Mouse (Mus musculus) hindbrain, embryonic 12.5 days (tissue): ENCODE measurements at regions not wholly inside any gene's neighbourhood (a gene's known extent, or its start where the extent isn't known, plus 50 kb on each side); places are given as distances from the start of the nearest gene placed in this dataset.

Experiments
- ATAC-seq: fragments of 200-750 bp; cut with Nextera tagmentation; 2 replicates; pipeline ENCODE4 v1.8.0; 2017; ENCODE audit warnings: moderate TSS enrichment; ENCODE audit not compliant: low FRiP score
- H3K27ac ChIP-seq: fragments of 300-500 bp; sonication (generic); 2 replicates; pipeline ENCODE4 v1.5.1; 2016; ENCODE audit warnings: mild to moderate bottlenecking
- H3K27me3 ChIP-seq: fragments of 300-500 bp; sonication (generic); 2 replicates; pipeline ENCODE4 v1.6.1; 2016; ENCODE audit warnings: mild to moderate bottlenecking
- H3K36me3 ChIP-seq: fragments of 300-500 bp; sonication (generic); 2 replicates; pipeline ENCODE4 v1.6.1; 2016; ENCODE audit warnings: mild to moderate bottlenecking
- H3K4me1 ChIP-seq: fragments of 300-500 bp; sonication (generic); 2 replicates; pipeline ENCODE4 v1.6.1; 2016
- H3K4me2 ChIP-seq: fragments of 300-500 bp; sonication (generic); replicated peaks from 2 replicates; pipeline ENCODE4 v1.6.1; 2016; ENCODE audit warnings: mild to moderate bottlenecking
- H3K4me3 ChIP-seq: fragments of 300-500 bp; sonication (generic); 2 replicates; pipeline ENCODE4 v1.5.1; 2016; ENCODE audit warnings: mild to moderate bottlenecking
- H3K9ac ChIP-seq: fragments of 300-500 bp; sonication (generic); 2 replicates; pipeline ENCODE4 v1.6.1; 2016; ENCODE audit warnings: mild to moderate bottlenecking, moderate library complexity
- H3K9me3 ChIP-seq: fragments of 300-500 bp; sonication (generic); replicated peaks from 2 replicates; pipeline ENCODE4 v1.6.1; 2016; ENCODE audit warnings: mild to moderate bottlenecking
- WGBS: fragments of 180-500 bp; shearing (Covaris S2); methylation state at CpG from one replicate; pipeline ENCODE4 v1.1.7; 2016; 5-methylcytosine and 5-hydroxymethylcytosine counted together

DNA sequence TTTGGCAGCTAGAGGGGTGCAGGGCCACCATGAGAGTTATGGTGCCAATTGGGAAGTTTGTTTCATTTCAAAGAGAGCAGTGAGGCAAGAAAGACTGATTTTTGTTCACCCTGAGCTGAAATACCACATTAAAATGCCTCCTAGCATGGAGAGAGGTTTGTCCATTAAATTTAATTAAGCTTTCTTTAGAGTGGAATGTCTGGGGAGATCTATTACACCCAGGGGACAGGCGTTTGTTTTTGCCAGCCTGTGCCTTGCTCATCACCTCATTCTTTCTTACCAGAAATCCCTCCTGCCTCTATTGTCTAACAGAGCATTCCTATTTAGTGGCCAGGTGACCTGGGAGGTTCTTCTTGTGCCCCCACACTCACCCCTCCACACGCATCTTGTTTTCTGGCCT, 55.2 kb upstream of the Rcn1 start:
- 58% methylated on average over 2 of the region's 2 CpGs for WGBS

DNA sequence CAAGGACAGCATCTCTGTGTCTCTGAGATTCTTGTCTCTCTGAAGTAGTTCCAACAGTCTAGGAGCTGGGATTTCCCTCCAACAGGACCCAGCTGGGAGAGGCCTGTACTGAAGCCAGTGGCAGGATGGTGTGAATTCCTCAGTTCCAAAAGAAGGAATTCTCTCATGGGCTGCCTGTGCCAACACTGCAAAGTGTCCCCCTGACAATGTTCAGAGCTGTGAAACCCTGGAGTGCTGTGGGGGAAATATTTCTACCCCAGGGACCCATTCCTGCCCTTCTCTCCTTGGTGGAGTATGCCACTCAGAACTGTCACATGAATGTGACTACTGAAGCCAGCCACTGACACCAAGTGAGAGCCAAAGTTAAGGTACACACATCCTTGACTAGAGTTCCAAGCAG, 55.7 kb upstream of the Rcn1 start:
- Histone ChIP-seq H3K9ac (no peak overlapping the region), H3K27ac (no peak overlapping the region), H3K4me2 (no peak overlapping the region), H3K9me3 (no peaks in the 10 kb centered on the region), H3K36me3 (no peaks in the 10 kb centered on the region), H3K4me1 (no peaks in the 10 kb centered on the region), H3K4me3 (no peak overlapping the region), H3K27me3 (no peaks in the 10 kb centered on the region)
- no peak for ATAC-seq

More for the DNA sequence above, 55.2 kb upstream of the Rcn1 start:
- H3K36me3 ChIP-seq, result no peaks in the 10 kb centered on the region
- H3K9me3 ChIP-seq, result no peaks in the 10 kb centered on the region
- H3K9ac ChIP-seq, result no peak overlapping the region
- no peak overlapping the region for H3K4me3 ChIP-seq
- no peak for ATAC-seq
- H3K4me2 ChIP-seq, result no peak overlapping the region
- H3K4me1 ChIP-seq, result no peaks in the 10 kb centered on the region
- no peaks in the 10 kb centered on the region for H3K27me3 ChIP-seq
- H3K27ac ChIP-seq, result no peak overlapping the region

DNA sequence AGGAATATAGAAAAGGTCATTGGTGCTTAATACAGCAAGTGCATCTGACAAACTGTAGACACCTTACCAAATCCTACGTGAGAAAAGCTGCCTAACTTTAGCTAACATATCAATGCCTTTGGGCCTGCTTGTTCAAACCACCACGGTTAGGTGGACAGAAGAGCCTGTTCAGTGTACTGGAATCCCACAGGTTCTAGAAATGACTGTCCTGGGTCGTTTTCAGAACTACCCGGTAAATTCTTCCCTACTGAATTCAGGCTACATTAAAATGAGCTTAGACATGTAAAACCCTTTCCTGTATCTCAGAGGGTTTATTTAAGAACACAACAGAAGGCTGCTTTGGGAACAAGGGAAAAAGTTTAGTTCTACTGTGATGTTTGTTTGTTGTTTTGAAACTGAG, 59.5 kb upstream of the Rcn1 start:
- WGBS, result 93% methylated on average over 4 of the region's 4 CpGs
- no peak overlapping the region for H3K27ac ChIP-seq
- H3K4me3 ChIP-seq, result no peak overlapping the region
- H3K36me3 ChIP-seq, result no peaks in the 10 kb centered on the region
- H3K27me3 ChIP-seq, result 0 out of 2 replicates have a peak, but pooled peaks cover 3% of the 10 kb centered on the region
- no peak overlapping the region for H3K9ac ChIP-seq
- H3K4me1 ChIP-seq, result no peaks in the 10 kb centered on the region
- no peak for ATAC-seq
- no peak overlapping the region for H3K4me2 ChIP-seq
- H3K9me3 ChIP-seq, result no peaks in the 10 kb centered on the region

DNA sequence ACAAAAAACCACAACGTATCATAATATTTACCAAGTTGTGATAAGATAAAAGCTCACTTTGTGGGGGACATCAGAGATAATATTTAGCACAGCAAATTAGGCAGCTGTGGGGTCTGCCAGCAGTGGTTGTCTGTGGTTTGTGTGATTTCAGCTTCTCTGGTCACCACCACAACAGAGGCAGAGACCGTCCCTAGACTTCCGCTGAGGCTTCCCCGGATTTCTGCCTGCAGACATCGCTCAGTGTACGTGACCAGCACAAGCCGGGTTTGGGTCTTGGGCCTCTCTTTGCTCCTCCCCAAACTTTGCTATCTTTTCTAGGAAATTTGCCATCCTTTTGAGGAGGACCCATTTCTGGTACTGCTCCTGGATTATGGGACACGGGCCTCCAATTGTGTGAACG, 60.4 kb upstream of the Rcn1 start:
- Histone ChIP-seq H3K4me1 (no peaks in the 10 kb centered on the region), H3K4me3 (no peak overlapping the region), H3K36me3 (no peaks in the 10 kb centered on the region), H3K4me2 (no peak overlapping the region), H3K9me3 (no peaks in the 10 kb centered on the region), H3K9ac (no peak overlapping the region), H3K27me3 (0 out of 2 replicates have a peak, but pooled peaks cover 3% of the 10 kb centered on the region), H3K27ac (no peak overlapping the region)
- no peak for ATAC-seq
- 82% methylated on average over 9 of the region's 9 CpGs for WGBS

DNA sequence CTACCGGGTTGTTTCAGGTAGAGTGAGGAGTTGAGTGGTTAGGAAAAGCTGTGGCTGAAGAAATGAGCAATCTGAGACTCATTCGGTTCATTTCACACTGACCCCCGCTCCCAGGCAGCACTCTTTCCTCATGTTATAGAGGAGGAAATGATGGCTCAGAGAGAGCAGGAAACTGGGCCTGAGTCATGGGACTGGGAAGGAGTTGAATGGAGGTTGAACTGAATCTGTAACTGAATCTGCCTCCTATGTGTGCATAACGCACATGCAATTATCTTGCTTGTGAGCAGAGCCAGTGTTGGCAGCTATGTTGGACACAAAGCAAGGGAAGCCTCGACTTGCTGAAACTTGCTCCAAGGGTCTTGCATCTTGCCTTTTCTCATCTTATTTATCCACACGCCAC, 66.5 kb upstream of the Rcn1 start:
- Histone ChIP-seq H3K27me3 (peaks cover 6% of the 10 kb centered on the region; the same call in 1 of the 2 replicates), H3K4me1 (no peaks in the 10 kb centered on the region), H3K27ac (no peak overlapping the region), H3K9me3 (no peaks in the 10 kb centered on the region), H3K4me3 (no peak overlapping the region), H3K9ac (no peak overlapping the region), H3K4me2 (no peak overlapping the region), H3K36me3 (no peaks in the 10 kb centered on the region)
- 89% methylated on average over 6 of the region's 6 CpGs for WGBS
- ATAC-seq, result no peak

DNA sequence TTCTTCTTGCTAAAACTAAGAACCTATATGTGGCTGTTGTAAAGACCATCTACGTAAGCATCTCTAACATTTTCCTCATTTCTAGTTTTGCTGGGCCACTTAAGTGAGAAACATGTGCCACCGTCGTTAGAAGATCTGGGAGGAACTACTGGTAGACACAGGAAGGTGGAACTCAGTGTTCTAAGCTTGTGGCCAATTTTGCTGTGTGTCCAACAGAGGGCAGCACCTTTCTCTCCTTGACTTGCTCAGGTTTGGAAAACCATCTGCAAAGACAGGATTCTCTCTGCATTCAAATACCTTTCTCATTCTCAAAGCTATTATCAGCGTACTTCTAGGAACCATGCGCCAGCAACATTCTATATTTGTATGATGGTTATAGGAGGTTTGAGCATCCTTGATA, 69.8 kb upstream of the Rcn1 start:
- Histone ChIP-seq H3K36me3 (no peaks in the 10 kb centered on the region), H3K9ac (no peak overlapping the region), H3K4me1 (no peaks in the 10 kb centered on the region), H3K4me2 (no peak overlapping the region), H3K27ac (no peak overlapping the region), H3K4me3 (no peak overlapping the region), H3K9me3 (no peaks in the 10 kb centered on the region), H3K27me3 (peaks cover 3% of the 10 kb centered on the region; the same call in 1 of the 2 replicates)
- 39% methylated on average over 5 of the region's 5 CpGs for WGBS
- ATAC-seq, result no peak

DNA sequence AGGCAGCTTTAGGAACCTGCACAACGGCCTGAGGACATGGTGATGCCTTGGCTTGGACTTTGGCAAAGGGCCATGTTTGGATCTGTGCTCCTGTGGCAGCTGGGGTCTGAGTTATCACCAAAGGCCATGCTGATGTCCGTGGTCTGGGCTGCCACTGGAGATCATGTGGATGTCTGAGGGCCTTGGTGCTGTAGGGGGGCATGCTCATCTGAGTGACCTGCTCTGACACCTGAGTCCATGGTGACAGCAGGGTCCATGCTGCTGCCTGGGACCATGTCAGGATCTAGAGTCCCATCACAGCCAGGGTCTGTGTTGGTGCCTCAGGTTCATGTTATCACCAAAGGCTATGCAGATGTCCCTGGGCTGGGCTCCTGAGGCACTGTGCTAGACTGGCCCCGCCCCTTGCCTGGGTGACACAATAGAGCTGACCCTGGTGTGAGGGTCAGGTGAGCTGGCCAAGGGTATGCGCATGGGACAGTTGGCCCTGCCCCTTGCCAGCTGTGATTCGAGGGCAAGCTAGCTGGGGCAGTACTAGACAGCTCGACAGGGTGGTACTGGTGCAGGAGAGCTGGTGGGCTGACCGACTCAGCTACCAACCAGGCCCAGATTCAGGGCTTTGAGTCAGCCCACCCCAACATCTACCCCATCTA, 77.0 kb upstream of the Rcn1 start:
- 78% methylated on average over 7 of the region's 7 CpGs for WGBS

DNA sequence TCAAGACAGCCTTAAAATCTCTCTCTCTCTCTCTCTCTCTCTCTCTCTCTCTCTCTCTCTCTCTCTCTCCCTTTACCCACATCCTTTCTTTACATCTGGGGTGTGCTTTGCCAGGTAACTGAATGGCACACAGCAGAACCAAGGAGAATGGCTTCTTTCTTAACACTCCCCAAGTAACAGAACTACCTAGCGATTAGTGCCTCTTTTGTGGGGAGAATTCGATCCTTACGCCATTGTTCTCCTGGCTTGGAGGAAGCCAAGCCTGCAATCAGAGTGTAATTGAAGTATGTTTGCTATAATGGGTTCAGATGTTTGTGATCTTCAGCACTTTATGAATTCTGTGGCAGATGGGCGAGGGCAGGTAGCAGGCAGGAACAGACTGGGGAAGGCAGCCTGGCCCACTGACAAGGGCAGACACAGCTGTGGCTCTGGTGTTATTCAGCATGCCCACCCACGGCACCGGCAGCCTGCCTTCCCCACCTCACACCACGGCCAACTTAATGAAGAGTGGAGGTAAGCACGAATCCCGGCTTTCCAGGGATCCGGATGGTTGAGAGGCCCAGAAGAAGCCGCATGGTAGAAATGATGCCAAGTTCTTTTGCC, 83.0 kb upstream of the Rcn1 start:
- Histone ChIP-seq H3K36me3 (no peaks in the 10 kb centered on the region), H3K27me3 (no peaks in the 10 kb centered on the region; the same call in 1 of the 2 replicates), H3K27ac (no peak overlapping the region), H3K9me3 (no peaks in the 10 kb centered on the region), H3K9ac (no peak overlapping the region), H3K4me3 (no peak overlapping the region), H3K4me1 (no peaks in the 10 kb centered on the region), H3K4me2 (no peak overlapping the region)
- WGBS, result 74% methylated on average over 11 of the region's 11 CpGs
- no peak for ATAC-seq

More for the DNA sequence above, 77.0 kb upstream of the Rcn1 start:
- no peaks in the 10 kb centered on the region for H3K36me3 ChIP-seq
- no peaks in the 10 kb centered on the region for H3K27me3 ChIP-seq
- ATAC-seq, result 0 out of 2 replicates have a peak, but pooled peaks have one; percentile 52
- H3K4me3 ChIP-seq, result no peak overlapping the region
- H3K4me1 ChIP-seq, result no peaks in the 10 kb centered on the region
- no peak overlapping the region for H3K4me2 ChIP-seq
- no peak overlapping the region for H3K27ac ChIP-seq
- no peaks in the 10 kb centered on the region for H3K9me3 ChIP-seq
- H3K9ac ChIP-seq, result no peak overlapping the region

DNA sequence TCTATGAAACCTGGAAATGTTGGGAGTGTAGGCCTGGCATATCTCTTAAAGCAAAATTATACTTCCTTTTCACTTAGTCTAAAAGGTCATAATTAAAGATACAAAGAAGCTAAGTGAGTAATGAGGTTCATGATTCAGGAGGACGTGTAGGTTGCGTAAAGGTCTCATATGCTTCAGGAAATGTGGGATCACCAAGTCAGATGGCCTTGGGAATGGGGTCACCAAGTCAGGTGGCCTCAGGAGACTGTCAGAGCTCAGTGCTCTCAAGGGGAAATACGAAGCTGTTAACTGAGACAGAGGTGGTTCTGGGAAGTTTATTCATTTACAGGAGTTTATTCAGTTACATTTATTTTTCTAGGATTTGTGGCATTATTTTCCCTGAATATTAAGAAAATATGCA, 85.4 kb upstream of the Rcn1 start:
- Histone ChIP-seq H3K27me3 (no peaks in the 10 kb centered on the region; the same call in 1 of the 2 replicates), H3K27ac (no peak overlapping the region), H3K9ac (no peak overlapping the region), H3K4me3 (no peak overlapping the region), H3K4me1 (no peaks in the 10 kb centered on the region), H3K36me3 (no peaks in the 10 kb centered on the region), H3K9me3 (no peaks in the 10 kb centered on the region), H3K4me2 (no peak overlapping the region)
- ATAC-seq, result no peak
- 82% methylated on average over 3 of the region's 3 CpGs for WGBS

DNA sequence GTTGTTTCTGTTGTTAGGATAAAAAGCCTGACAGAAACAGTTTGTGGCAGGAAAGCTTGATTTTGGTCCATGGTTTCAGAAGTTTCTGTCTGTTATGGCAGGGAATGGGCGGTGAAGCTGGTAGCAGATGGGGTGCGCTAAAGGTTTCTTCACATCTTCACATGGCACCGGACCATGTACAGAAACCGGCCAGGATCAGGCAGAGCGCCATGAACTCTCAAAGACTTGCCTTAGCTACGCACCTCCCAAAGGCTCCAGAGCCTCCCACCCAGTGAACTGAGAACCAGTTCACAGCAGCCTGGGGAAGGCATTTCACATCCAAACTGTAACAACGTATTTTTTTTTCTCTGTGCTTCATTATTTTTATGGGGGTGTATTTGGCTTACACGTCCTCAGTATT, 86.2 kb upstream of the Rcn1 start:
- no peak overlapping the region for H3K27ac ChIP-seq
- WGBS, result 83% methylated on average over 8 of the region's 8 CpGs

DNA sequence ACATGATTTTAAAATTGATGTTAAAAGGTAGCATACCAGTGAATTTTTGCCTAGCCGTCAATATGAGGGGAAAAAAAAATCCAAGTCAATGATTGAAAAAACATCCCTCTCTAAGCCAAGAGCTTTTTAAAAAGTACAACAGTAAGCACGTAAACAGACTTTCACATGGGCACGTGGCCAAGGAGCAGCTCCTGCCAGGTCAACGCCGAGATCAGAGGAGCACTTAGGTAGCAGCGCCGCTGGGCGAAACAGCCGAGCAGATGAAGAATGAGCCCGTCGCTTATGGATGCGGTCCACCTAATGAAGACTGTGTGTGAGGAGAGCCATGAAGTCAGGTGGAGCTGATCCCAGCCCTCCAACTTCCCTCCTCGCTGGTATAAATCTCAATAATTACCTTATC, 96.7 kb upstream of the Rcn1 start:
- 83% methylated on average over 13 of the region's 13 CpGs for WGBS
- no peaks in the 10 kb centered on the region for H3K9me3 ChIP-seq
- ATAC-seq, result no peak
- H3K36me3 ChIP-seq, result no peaks in the 10 kb centered on the region
- no peak overlapping the region for H3K27ac ChIP-seq
- H3K4me2 ChIP-seq, result no peak overlapping the region
- H3K27me3 ChIP-seq, result no peaks in the 10 kb centered on the region
- H3K4me3 ChIP-seq, result no peak overlapping the region
- no peak overlapping the region for H3K9ac ChIP-seq
- H3K4me1 ChIP-seq, result no peaks in the 10 kb centered on the region

More for the DNA sequence above, 86.2 kb upstream of the Rcn1 start:
- H3K9ac ChIP-seq, result no peak overlapping the region
- H3K36me3 ChIP-seq, result no peaks in the 10 kb centered on the region
- H3K9me3 ChIP-seq, result no peaks in the 10 kb centered on the region
- no peak for ATAC-seq
- H3K4me1 ChIP-seq, result no peaks in the 10 kb centered on the region
- H3K4me2 ChIP-seq, result no peak overlapping the region
- H3K4me3 ChIP-seq, result no peak overlapping the region
- no peaks in the 10 kb centered on the region; the same call in 1 of the 2 replicates for H3K27me3 ChIP-seq

DNA sequence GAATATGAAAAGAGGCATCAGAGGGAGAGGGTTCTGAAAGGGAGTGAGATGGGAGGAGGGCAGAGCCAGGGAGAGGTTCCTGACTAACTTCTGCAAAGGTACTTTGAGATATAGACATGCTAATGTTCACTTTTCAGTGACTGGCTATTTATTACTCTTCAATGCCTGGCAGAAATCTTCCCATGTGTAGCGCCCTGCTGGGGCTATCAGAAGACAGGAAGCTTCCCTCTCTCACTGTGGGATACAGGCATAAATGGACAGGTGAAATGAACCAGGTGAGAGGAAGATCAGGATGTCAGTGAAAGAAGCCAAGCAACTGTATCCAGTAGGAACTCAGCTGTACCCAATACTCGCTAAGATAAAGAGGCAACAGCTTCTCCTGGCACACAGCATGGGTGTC, 105.1 kb upstream of the Rcn1 start:
- no peaks in the 10 kb centered on the region for H3K4me1 ChIP-seq
- no peaks in the 10 kb centered on the region for H3K9me3 ChIP-seq
- ATAC-seq, result no peak
- H3K4me2 ChIP-seq, result no peak overlapping the region
- 75% methylated on average over 2 of the region's 2 CpGs for WGBS
- peaks cover 4% of the 10 kb centered on the region for H3K27me3 ChIP-seq
- H3K36me3 ChIP-seq, result no peaks in the 10 kb centered on the region
- H3K9ac ChIP-seq, result no peak overlapping the region
- no peak overlapping the region for H3K4me3 ChIP-seq
- H3K27ac ChIP-seq, result no peak overlapping the region

DNA sequence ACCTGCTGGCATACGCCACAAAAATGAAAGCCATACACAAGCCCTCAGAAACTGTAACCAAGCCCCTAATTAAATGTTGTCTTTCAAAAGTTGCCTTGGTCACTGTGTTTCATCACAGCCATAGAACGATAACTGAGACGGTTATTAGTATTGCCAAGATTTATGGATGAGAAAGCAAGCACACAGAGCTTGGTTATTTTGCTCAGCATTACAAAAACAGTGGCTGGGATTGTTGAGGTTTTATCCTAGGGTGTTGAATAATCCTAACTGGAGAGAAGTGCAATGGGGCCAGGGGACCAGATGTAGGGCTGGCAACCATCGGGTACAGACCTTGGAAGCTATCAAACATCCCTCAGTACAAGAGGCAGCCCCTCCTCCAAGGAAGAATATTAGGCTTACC, 106.4 kb upstream of the Rcn1 start:
- H3K27me3 ChIP-seq, result peaks cover 5% of the 10 kb centered on the region
- H3K4me2 ChIP-seq, result no peak overlapping the region
- WGBS, result 94% methylated on average over 4 of the region's 4 CpGs
- no peak for ATAC-seq
- H3K9ac ChIP-seq, result no peak overlapping the region
- H3K27ac ChIP-seq, result no peak overlapping the region
- no peaks in the 10 kb centered on the region for H3K9me3 ChIP-seq
- H3K4me1 ChIP-seq, result no peaks in the 10 kb centered on the region
- H3K36me3 ChIP-seq, result no peaks in the 10 kb centered on the region
- H3K4me3 ChIP-seq, result no peak overlapping the region
